Mouse (Mus musculus): ENCODE data around the gene 1810043G02Rik. TPM values are rescaled to one million over a fixed set of nuclear protein-coding genes. Genes with fewer than 3 reads are reported as not detected.

Gene 1810043G02Rik
- polyA plus RNA-seq, 1 experiment from 2014 or later = 26.7 TPM

DNA sequence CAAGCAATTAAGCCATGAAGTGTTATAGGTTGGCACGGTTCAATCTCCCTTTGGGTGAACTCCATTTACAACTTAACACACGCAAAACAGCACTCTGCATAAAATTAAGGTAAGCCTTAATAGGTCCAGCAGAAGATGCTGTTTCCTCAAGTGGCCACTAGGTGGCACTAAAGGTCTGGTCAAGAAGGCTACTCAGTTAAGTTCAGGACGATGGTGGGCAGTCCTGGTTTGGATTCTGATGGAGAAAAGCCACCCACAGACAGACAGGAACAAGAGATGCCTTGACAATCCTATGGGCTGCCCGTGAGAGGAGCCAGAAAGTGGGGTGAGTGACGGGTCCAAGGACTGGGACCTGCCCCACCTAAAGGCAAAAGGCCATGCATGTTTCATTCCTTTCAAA is 49.8 kb downstream of the 1810043G02Rik start:
- Histone ChIP-seq H3K27me3 (no peaks in the 10 kb centered on the region), H3K4me2 (no peak overlapping the region), H3K9me3 (replicated peaks) (no peaks in the 10 kb centered on the region), H3K9ac (no peak overlapping the region), H3K27ac (no peak overlapping the region), H3K4me3 (no peak overlapping the region), H3K4me1 (no peaks in the 10 kb centered on the region), H3K36me3 (ENCODE audit: poor library complexity, severe bottlenecking) (no peaks in the 10 kb centered on the region)
- 7% methylated on average over 5 of the region's 5 CpGs for WGBS
- ATAC-seq = peak; percentile 77

GRCm38 (mm10) chr10:78029080-78029479 is 50.8 kb downstream of the 1810043G02Rik start:
- H3K9ac ChIP-seq = no peak overlapping the region
- no peak overlapping the region for H3K4me2 ChIP-seq
- ATAC-seq = no peak
- no peak overlapping the region for H3K27ac ChIP-seq
- no peaks in the 10 kb centered on the region for H3K4me1 ChIP-seq
- no peaks in the 10 kb centered on the region for H3K9me3 ChIP-seq (replicated peaks)
- 85% methylated on average over 1 of the region's 1 CpGs for WGBS
- no peak overlapping the region for H3K4me3 ChIP-seq
- no peaks in the 10 kb centered on the region for H3K36me3 ChIP-seq (ENCODE audit: poor library complexity, severe bottlenecking)
- H3K27me3 ChIP-seq = no peaks in the 10 kb centered on the region

GRCm38 (mm10) chr10:78031987-78032386 is 53.7 kb downstream of the 1810043G02Rik start:
- no peaks in the 10 kb centered on the region for H3K9me3 ChIP-seq (replicated peaks)
- H3K4me2 ChIP-seq = no peak overlapping the region
- no peaks in the 10 kb centered on the region for H3K27me3 ChIP-seq
- no peak overlapping the region for H3K4me3 ChIP-seq
- H3K9ac ChIP-seq = no peak overlapping the region
- 80% methylated on average over 2 of the region's 2 CpGs for WGBS
- ATAC-seq = no peak
- no peaks in the 10 kb centered on the region for H3K4me1 ChIP-seq
- H3K27ac ChIP-seq = no peak overlapping the region
- H3K36me3 ChIP-seq (ENCODE audit: poor library complexity, severe bottlenecking) = no peaks in the 10 kb centered on the region

Other genes with a start within 250 kb of the 1810043G02Rik start
- gene Gm18596, start 235.9 kb upstream of the 1810043G02Rik start, polyA plus RNA-seq (2015; fragmentation: Nextera tagmentation; extraction: Ambion mirVana) = not detected in 2 replicates
- gene Gm9736, start 227.2 kb upstream of the 1810043G02Rik start, polyA plus RNA-seq (2015; fragmentation: Nextera tagmentation; extraction: Ambion mirVana) = not detected in 2 replicates
- not detected in 2 replicates for gene Gm3233, start 218.8 kb upstream of the 1810043G02Rik start, polyA plus RNA-seq (2015; fragmentation: Nextera tagmentation; extraction: Ambion mirVana)
- not detected in 2 replicates for gene Gm3238, start 207.2 kb upstream of the 1810043G02Rik start, polyA plus RNA-seq (2015; fragmentation: Nextera tagmentation; extraction: Ambion mirVana)
- not detected in 2 replicates for gene Gm7138, start 201.6 kb upstream of the 1810043G02Rik start, polyA plus RNA-seq (2015; fragmentation: Nextera tagmentation; extraction: Ambion mirVana)
- not detected in 2 replicates for gene Gm3250, start 196.0 kb upstream of the 1810043G02Rik start, polyA plus RNA-seq (2015; fragmentation: Nextera tagmentation; extraction: Ambion mirVana)
- not detected in 2 replicates for gene Gm7137, start 190.3 kb upstream of the 1810043G02Rik start, polyA plus RNA-seq (2015; fragmentation: Nextera tagmentation; extraction: Ambion mirVana)
- gene Gm9639, start 183.4 kb upstream of the 1810043G02Rik start, polyA plus RNA-seq (2015; fragmentation: Nextera tagmentation; extraction: Ambion mirVana) = not detected in 2 replicates
- not detected in 2 replicates for gene Gm19668, start 179.4 kb upstream of the 1810043G02Rik start, polyA plus RNA-seq (2015; fragmentation: Nextera tagmentation; extraction: Ambion mirVana)
- gene Gm9507, start 166.7 kb upstream of the 1810043G02Rik start, polyA plus RNA-seq (2015; fragmentation: Nextera tagmentation; extraction: Ambion mirVana) = not detected in 2 replicates
- not detected in 2 replicates for gene Gm2696, start 163.8 kb upstream of the 1810043G02Rik start, polyA plus RNA-seq (2015; fragmentation: Nextera tagmentation; extraction: Ambion mirVana)
- not detected in 2 replicates for gene Krtap10-4, start 151.4 kb upstream of the 1810043G02Rik start, polyA plus RNA-seq (2015; fragmentation: Nextera tagmentation; extraction: Ambion mirVana)
- gene Krtap10-10, start 142.6 kb upstream of the 1810043G02Rik start, polyA plus RNA-seq (2015; fragmentation: Nextera tagmentation; extraction: Ambion mirVana) = not detected in 2 replicates
- gene Gm36176, start 131.7 kb upstream of the 1810043G02Rik start, polyA plus RNA-seq (2015; fragmentation: Nextera tagmentation; extraction: Ambion mirVana) = not detected in 2 replicates
- not detected in 2 replicates for gene Gm10318, start 125.7 kb upstream of the 1810043G02Rik start, polyA plus RNA-seq (2015; fragmentation: Nextera tagmentation; extraction: Ambion mirVana)
- not detected in 2 replicates for gene Gm3285, start 116.5 kb upstream of the 1810043G02Rik start, polyA plus RNA-seq (2015; fragmentation: Nextera tagmentation; extraction: Ambion mirVana)
- gene Lrrc3, start 76.0 kb upstream of the 1810043G02Rik start, polyA plus RNA-seq (2015; fragmentation: Nextera tagmentation; extraction: Ambion mirVana) = 4.7 and 6.8 TPM in 2 replicates
- 1.4 and 1.6 TPM in 2 replicates for gene Trpm2, start 8.0 kb upstream of the 1810043G02Rik start, polyA plus RNA-seq (2015; fragmentation: Nextera tagmentation; extraction: Ambion mirVana)
- 98.0 and 114 TPM in 2 replicates for gene Pfkl, start 31.6 kb downstream of the 1810043G02Rik start, polyA plus RNA-seq (2015; fragmentation: Nextera tagmentation; extraction: Ambion mirVana)
- gene Dnmt3l, start 63.4 kb downstream of the 1810043G02Rik start, polyA plus RNA-seq (2015; fragmentation: Nextera tagmentation; extraction: Ambion mirVana) = not detected in 2 replicates
- 0.18 TPM in 1 of 2 replicates, not detected in the other for gene Aire, start 65.1 kb downstream of the 1810043G02Rik start, polyA plus RNA-seq (2015; fragmentation: Nextera tagmentation; extraction: Ambion mirVana)
- gene Icosl, start 90.8 kb downstream of the 1810043G02Rik start, polyA plus RNA-seq (2015; fragmentation: Nextera tagmentation; extraction: Ambion mirVana) = 0.80 and 0.84 TPM in 2 replicates
- gene D10Jhu81e, start 191.3 kb downstream of the 1810043G02Rik start, polyA plus RNA-seq (2015; fragmentation: Nextera tagmentation; extraction: Ambion mirVana) = 18.9 and 22.4 TPM in 2 replicates
- gene Pwp2, start 206.6 kb downstream of the 1810043G02Rik start, polyA plus RNA-seq (2015; fragmentation: Nextera tagmentation; extraction: Ambion mirVana) = 19.1 and 23.0 TPM in 2 replicates

All from forebrain, embryonic 13.5 days (tissue).